Mouse (Mus musculus): Measurements from ENCODE around the gene Lamtor2.
"Not testable (repeated sequence)": the region's sequence is repeated elsewhere in the genome, so short reads cannot be mapped to it uniquely, and the experiment has no call there.

Gene Lamtor2

GRCm38 (mm10) chr3:88552676-88553524 is at the start of gene Lamtor2:
Gene Lamtor2, minus strand, starts transcription at chr3:88553074.
- peak; percentile 96 for DNase-seq (ENCODE audit: low read depth)

- DNase-seq (ENCODE audit: low read depth): no peak
Observed at GRCm38 (mm10) chr3:88602466-88602865, 49.6 kb upstream of the Lamtor2 start.

- DNase-seq (ENCODE audit: low read depth): not testable (repeated sequence)
Observed at GRCm38 (mm10) chr3:88596547-88596946, 43.7 kb upstream of the Lamtor2 start.

- DNase-seq (ENCODE audit: low read depth): no peak
Observed at GRCm38 (mm10) chr3:88593893-88594580, 41.2 kb upstream of the Lamtor2 start.

- no peak for DNase-seq (ENCODE audit: low read depth)
Observed at GRCm38 (mm10) chr3:88592942-88593576, 40.2 kb upstream of the Lamtor2 start.

GRCm38 (mm10) chr3:88591950-88592731 is 39.3 kb upstream of the Lamtor2 start:
- no peak for DNase-seq (ENCODE audit: low read depth)

GRCm38 (mm10) chr3:88591044-88591443 is 38.2 kb upstream of the Lamtor2 start:
- no peak for DNase-seq (ENCODE audit: low read depth)

- DNase-seq (ENCODE audit: low read depth): no peak
Observed at GRCm38 (mm10) chr3:88590246-88590645, 37.4 kb upstream of the Lamtor2 start.

GRCm38 (mm10) chr3:88586640-88587039 is 33.8 kb upstream of the Lamtor2 start:
- no peak for DNase-seq (ENCODE audit: low read depth)

- DNase-seq (ENCODE audit: low read depth): no peak
Observed at GRCm38 (mm10) chr3:88585769-88586168, 32.9 kb upstream of the Lamtor2 start.

GRCm38 (mm10) chr3:88579454-88580117 is 26.7 kb upstream of the Lamtor2 start:
- peak; percentile 73 for DNase-seq (ENCODE audit: low read depth)

- DNase-seq (ENCODE audit: low read depth): no peak
Observed at GRCm38 (mm10) chr3:88578498-88579424, 25.9 kb upstream of the Lamtor2 start.

GRCm38 (mm10) chr3:88577846-88578245 is 25.0 kb upstream of the Lamtor2 start:
- not testable (repeated sequence) for DNase-seq (ENCODE audit: low read depth)

GRCm38 (mm10) chr3:88575540-88575939 is 22.7 kb upstream of the Lamtor2 start, which contains the start of gene Ssr2:
Gene Ssr2, plus strand, starts transcription at chr3:88575876.
- DNase-seq (ENCODE audit: low read depth): no peak

- no peak for DNase-seq (ENCODE audit: low read depth)
Observed at GRCm38 (mm10) chr3:88573810-88574209, 20.9 kb upstream of the Lamtor2 start.

GRCm38 (mm10) chr3:88572835-88573234 is 20.0 kb upstream of the Lamtor2 start:
- DNase-seq (ENCODE audit: low read depth): no peak

- no peak for DNase-seq (ENCODE audit: low read depth)
Observed at GRCm38 (mm10) chr3:88571856-88572255, 19.0 kb upstream of the Lamtor2 start.

GRCm38 (mm10) chr3:88570341-88570740 is 17.5 kb upstream of the Lamtor2 start:
- DNase-seq (ENCODE audit: low read depth): no peak

GRCm38 (mm10) chr3:88569694-88570093 is 16.8 kb upstream of the Lamtor2 start:
- no peak for DNase-seq (ENCODE audit: low read depth)

GRCm38 (mm10) chr3:88569093-88569492 is 16.2 kb upstream of the Lamtor2 start:
- no peak for DNase-seq (ENCODE audit: low read depth)

All from fibroblast of lung, adult 2 months (primary cell).